Mouse (Mus musculus): ENCODE measurements around the gene Net1.
"Not testable (repeated sequence)": the region's sequence is repeated elsewhere in the genome, so short reads cannot be mapped to it uniquely, and the experiment has no call there.

Net1 gene

DNA sequence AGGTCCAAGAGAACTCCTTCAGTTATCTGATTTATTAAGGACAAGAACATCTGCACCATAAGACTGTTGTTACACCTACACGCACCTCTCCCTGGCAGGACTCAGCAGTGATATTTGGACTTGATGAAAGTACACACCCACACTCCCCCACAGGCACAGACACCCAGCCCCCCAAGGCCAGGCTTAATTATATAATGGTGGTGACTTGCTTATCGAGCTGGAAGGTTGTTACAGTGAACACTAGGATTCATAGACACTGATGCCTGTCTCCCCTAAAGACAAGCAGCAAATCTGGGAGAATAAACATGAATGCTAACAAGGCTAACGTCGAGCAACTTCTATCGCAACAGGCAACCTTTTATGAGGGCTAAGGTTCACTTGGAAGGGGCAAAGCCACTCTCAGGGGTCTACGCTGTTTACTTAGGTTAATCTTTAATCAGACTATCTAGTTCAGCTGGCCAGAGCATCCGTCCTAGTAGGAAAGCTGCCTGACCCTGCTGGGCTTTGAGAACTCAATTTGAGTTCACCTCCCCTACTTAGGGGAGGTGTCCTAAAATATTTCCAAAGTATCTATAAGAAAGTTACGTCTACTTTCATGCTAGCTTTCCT lies 26.4 kb downstream of the Net1 start:
- DNase-seq (ENCODE audit: low read depth, low spot score) = no peak

DNA sequence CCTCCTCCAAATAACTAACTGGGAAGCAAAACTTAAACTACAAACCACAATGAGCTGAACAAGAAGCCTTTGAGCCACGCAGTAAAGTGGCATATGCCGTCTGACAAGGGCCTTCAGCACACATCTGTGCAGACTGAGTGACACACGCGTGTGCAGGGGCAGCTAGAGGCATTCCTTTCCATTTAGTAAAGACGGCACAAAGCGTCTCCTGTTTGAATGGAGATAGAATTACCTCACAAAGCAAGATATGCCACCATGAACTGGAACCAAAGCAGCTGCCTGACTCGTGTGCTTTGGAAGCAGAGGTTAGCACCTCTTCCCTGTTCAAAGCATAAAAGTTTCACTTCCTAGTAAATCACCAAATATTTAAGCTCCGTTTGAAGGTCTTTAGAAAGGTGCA lies 28.0 kb downstream of the Net1 start:
- DNase-seq (ENCODE audit: low read depth, low spot score) = peak; percentile 10

DNA sequence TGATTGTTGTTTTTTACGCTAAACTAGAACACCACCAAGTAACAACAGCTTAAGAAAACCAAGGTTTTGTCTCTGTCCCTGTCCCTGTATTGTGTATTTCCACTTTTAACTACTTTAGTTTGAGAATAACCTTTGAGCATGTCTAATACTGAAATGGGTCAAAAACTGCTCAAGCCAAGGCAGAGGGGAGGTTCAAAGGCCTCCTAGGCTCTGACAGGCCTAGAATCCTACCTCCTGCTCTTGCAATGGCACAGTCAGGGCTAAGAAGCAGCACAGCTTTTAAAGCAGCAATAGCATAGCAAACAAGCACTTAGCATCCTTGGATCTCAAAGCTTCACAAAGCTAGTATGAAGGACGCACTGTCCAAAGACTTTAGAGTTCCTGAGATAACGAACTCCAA lies 28.9 kb downstream of the Net1 start:
- no peak for DNase-seq (ENCODE audit: low read depth, low spot score)

DNA sequence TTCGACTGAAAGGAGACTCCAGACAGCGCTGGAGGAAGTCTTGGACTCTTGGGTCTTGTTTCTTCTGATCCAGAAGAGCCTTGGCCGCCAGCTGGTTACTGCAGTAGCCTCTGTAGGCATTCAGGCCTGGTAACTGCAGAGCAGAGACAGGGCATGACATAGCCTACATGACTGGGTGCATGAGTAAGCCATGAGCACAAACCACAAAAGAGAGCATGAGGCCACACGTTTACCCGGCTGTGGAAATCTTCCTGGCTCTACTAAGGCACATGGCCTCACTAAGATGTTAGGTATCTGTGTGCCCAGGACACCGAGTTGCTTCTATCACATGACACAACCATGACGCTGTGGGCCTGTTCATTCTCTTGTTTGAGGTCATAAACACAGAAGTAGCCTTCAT lies 31.4 kb downstream of the Net1 start:
- peak; percentile 70 for DNase-seq (ENCODE audit: low read depth, low spot score)

DNA sequence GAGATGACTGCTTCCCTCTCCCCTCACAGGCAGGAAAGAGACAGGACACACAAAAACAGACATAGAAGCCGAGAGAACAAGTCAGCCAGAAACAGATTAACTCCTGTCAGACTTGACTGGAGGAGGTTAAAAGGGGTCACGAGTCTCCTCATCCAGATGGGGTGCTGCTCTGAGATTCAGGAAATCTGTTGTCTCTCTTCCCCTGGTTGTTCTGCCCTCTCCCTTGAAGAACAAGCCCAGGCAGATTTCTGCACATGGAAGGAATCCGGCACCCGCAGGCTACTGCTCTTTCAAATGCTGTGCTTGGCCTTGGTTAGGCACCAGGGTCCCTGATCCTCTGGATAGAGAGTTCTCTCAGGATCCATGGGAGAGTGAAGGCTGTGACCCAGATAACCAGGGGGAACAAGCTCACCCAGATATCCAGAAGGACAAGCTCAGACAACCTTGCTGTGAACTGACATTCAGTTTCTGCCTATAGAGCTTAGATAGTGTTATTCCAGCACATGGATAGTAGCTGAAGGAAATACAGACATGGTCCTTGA lies 40.3 kb downstream of the Net1 start:
- DNase-seq (ENCODE audit: low read depth, low spot score) = no peak

DNA sequence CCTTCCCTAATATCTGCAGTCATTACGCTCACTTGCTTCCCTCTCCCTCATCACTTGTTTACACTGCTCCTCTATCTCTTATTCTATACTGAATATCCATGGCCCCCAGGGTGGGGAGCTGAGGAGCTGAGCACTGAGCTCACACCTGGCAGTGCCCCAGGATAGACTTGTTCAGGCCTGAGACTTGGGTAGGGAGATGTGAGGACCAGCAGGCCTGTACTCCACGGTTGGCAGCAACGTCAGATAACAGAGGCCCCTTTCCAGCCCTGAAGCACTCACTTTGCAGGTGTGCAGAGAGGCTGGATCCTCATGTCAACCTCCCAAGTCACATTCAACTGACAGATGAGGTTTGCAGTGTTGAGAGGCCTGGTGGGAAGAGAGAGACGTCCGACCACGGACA lies 40.8 kb downstream of the Net1 start:
- no peak for DNase-seq (ENCODE audit: low read depth, low spot score)

DNA sequence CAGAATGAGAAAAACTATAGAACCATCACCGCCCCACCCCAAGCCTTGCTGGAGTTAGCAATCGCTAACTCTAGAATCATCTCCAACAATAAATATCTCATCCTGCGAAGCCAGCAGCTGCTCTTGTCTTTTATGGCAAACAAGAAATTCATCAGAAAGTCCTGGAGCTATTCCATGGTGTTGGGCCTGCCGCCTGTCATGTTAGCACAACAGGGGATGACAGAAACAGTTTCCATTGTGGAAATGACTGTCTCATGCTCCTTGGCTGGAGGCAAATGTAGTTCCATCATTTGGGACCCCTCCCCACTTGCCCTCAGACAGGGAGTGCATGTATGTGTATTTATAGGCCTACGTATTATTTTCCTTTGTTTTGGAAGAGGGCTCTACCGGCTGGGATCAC lies 41.6 kb downstream of the Net1 start:
- DNase-seq (ENCODE audit: low read depth, low spot score) = no peak

DNA sequence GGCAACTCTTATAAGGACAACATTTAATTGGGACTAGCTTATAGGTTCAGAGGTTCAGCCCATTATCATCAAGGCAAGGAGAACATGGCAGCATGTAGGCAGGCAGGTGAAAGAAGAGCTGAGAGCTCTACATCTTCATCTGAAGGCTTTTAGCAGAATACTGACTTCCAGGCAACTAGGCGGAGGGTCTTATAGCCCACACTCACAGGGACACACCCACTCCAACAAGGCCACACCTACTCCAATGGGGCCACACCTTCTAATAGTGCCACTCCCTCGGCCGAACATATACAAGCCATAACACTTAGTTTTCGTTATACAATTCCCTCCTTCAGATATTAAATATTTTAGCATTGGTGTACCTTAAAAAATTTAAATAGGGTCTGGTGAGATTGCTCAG lies 45.2 kb downstream of the Net1 start:
- no peak for DNase-seq (ENCODE audit: low read depth, low spot score)

DNA sequence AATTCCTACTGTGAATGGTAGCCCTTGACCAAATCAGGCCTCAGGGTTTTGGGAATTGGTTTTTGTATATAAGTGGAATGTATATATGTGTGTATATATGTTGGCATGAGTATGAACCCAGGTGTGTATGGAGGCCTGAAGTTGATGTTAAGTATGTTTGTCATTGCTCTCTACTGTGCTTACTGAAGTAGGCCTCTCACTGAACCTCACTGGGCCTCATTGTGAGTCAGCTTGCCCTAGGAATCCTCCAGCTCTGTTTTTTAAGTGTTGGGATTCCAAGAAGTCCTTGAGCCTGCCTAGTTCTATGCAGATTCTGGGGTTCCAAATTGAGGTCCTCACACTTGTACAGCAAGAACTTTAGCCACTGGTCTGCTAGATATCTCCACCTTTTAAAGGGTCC lies 48.1 kb downstream of the Net1 start:
- no peak for DNase-seq (ENCODE audit: low read depth, low spot score)

DNA sequence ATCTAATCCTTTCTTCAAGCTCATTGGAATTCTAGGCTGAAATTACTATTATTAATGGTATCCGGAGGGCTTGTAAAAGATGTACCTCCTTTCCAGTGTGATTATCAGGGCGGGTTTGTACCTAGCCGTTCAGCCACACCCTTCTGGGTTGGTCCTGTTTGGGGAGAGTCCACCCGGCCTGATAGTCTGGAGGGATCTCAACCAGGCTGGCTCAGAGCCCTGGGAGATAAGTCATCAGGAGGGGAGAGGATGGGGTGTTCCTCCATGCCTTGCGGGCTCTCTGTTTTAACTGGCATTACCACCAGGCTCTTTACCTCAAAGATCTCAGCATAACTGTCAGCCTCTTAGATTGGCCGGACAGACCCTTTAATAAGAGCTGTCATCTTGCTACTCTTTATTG lies 50.9 kb downstream of the Net1 start:
- DNase-seq (ENCODE audit: low read depth, low spot score) = no peak

DNA sequence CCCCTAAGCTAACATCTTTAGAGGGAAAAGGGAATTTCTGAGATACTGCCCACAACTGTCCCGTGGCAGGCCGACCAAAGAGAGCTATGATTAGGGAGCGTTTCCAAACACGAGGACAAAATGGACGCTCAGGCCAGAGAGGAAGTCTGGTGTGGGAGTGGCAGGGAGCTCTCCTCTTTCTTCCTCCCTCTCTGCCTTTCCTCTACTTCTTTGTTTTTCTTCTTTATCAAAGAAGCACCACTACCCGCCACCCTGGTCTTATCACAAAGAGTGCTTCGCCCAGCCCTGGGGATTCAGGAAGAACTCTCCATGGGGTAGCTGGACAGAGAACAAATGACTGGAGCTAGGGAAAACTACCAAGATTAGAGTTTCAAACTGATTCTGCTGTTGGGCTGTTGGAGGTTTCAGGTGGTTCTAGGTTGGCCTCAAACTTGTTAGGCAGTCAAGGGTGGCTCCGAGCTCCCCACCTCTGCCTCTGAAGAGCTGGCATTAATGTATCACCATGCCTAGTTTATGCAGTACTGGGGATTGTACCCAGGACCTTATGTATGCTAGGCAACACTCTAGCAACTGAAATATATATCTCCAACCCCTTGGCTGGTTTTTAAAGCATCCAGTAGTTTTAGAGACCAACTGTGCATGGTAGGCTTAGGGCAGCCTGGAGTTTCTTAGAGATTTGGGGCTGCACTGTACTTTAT lies 51.5 kb downstream of the Net1 start:
- DNase-seq (ENCODE audit: low read depth, low spot score) = no peak

DNA sequence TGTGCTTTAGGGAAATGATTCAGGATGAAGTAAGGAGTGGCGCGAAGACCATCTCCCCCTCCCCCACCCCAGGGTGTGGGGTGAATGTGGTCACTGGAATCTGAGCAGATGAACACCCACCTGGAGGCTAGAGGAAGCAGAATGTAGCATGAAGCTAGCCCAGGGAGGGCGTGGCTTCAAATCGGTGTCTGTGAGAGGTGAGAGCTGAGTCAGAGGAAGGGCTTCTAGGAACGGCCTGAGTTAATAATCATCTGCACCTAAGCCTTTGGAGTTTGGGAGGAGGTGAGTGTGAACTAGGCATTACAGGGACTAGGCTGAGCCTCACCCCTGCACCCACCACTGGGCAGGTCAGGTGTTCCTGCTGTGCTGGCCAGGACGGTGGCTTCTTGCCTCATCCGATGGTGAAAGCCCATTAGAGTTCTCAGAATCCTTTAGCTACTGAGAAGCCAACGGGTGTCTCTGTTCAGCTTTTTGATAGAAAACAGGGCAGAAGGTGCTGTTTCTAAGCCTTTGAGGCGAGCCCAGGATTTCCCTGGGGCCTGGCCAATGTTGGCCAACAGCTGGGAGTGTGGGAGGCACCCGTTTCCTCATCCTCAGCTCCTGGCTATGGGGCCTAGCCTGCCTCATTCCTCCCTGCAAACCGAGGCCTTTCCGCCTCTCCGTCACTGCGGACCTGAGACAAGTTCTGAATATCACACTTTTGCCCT lies 52.2 kb downstream of the Net1 start:
- peak; percentile 26 for DNase-seq (ENCODE audit: low read depth, low spot score)

DNA sequence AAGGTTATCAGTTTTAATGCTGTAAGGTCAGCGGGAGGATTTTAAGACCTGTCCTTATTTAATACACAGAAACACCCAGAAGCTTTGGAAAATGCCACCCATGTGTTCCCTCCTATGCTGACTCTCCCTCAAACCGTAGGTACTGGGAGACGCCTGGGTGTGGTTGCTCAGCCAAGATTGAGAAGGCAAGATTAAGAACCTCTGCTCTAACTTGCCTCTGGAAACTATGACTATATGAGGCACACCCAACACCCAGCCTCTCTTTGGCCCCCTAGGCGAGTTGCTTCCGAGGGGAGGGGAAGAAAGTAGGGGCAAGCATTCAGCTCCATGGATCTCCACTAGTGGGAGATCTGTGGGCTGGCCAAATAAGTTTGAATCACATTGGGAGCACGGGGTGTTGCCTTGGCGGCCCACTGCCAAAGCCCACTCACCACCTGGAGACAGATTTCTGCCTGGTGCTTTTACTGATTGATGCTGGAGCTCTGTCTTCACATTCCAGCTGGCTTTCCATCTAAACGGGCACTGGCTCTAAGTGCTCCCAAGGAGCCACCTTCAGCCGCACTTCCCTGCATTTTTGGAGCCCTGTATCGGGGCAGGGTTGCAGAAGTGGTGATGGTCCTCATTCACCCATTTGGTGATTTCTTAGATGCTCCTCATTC lies 55.0 kb downstream of the Net1 start:
- DNase-seq (ENCODE audit: low read depth, low spot score) = no peak

DNA sequence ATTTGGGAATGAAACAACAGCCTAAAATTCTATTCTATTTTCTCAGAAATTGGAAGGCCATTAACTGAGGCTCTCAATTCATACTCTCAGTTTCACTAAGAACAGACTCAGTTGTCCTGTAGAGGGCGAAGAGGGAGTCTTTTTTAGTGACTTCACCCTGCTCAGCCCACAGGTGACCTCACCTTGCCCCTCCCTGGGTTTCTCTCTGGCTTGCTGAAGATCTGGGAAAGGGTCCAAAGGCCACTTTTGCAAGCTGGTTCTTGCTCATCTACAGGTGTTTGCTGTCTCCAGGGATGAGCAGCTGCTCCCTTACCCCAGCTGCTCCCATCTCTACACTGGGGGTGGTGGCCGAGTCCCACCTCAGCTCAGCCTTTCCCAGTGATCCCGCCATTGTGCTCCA lies 55.7 kb downstream of the Net1 start:
- no peak for DNase-seq (ENCODE audit: low read depth, low spot score)

DNA sequence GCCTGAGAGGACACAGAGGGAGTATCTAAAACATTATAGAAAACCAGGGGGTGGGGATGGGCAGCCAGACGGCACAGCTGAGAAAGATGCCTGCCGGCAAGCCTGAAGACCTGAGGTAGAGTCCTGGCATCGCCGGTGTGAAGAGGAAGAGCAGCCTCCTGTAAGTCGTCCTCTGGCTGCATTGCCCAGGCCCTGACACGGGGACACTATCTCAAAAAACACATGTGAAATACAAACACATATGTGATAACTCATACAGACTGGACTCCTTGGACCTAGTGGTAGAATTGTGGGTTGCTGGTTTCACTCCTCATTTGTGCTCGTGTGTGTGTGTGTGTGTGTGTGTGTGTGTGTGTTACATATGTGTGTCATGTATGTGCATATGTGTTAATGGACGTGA lies 56.8 kb downstream of the Net1 start:
- DNase-seq (ENCODE audit: low read depth, low spot score) = no peak

DNA sequence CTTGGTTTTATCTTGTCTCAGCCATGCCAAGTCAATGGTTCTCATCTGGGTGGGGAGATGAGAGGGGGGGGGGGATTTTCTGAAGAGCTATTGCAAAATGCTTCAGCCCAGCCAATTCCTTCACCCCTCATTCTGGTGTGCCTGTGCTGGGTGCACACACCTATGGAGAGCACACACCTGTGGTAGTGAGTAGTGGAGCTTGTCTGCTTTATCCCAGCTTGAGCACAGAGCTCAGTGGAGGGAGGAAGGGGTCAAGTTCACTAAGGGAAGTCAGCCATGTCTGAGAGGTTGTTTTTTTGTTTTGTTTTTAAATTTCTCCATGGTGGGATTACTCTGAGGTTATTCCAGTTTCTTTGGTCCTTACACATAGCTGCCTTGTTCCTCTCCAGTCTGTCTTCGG lies 61.8 kb downstream of the Net1 start:
- no peak for DNase-seq (ENCODE audit: low read depth, low spot score)

DNA sequence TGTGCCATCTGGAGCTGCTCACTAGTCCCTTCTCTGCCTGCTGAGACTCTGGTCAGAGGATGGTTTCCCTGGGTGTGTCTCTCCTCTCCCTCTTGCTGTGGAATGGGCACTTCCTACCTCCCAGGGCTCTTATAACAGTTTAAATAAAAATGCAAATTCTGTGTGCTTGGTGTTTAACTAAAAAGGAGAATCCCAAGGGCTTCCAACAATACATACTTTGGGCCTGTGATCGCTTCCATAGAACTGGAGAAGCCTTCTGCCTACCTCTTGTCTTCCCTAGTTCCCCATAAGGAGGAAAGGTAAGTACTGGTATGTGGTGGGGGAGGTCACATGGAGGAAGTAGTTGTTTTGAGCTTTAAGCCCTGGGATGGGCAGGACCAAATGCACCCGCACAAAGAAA lies 63.2 kb downstream of the Net1 start:
- DNase-seq (ENCODE audit: low read depth, low spot score) = no peak

DNA sequence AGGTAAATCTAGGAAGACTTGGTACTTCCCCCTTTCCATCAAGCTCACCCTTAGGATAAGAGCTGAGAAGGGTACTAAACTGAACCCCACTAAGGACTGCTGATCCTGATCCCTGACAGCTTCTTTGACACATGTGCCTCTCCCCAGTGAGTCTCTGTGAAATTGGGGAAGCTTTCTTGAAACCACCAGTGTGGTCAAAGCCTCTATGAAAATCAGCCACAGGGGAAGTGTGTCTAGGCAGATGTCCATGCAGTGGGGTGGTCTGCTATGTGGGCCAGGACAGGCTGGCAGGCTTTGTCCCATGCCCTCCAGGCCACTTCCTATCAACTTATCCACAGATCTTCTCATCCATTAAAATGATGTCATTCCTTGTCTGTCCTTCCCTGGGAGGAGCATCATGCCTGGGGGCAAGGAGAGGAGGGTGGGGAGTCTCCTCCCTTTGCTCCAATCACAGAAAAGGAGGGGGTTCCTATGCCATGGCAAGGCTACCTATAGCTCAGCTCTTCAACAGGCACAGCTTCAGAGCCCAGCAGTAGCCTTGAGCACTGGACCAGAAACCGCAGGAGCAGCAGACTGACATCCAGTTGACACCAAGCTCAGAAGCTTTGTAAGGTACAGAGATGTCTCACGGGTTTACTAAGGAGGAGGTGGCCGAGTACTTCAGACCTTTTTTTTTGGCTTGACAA lies 64.2 kb downstream of the Net1 start, which contains the start of gene Calm5:
Gene Calm5, plus strand, starts transcription at position 526 of the 686 bp plus-strand sequence.
- DNase-seq (ENCODE audit: low read depth, low spot score) = not testable (repeated sequence)

DNA sequence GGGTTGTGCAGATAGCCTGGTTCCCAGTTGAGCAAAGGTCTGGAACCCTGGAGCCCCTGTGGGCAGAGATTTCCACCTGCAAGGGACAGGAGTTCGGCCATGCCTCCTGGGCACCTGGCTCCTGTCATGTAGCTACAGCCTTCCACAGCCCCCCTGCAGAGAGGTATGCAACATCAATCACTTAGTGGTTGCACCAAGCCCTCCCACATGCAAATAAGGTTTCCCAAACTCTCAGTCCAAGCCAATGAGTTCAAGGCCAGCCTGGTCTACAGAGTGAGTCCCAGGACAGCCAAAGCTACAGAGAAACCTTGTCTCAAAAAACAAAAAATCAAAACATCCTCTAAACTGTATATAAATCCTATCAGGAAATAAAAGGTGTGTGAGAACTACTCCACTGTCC lies 67.7 kb downstream of the Net1 start:
- DNase-seq (ENCODE audit: low read depth, low spot score) = no peak

DNA sequence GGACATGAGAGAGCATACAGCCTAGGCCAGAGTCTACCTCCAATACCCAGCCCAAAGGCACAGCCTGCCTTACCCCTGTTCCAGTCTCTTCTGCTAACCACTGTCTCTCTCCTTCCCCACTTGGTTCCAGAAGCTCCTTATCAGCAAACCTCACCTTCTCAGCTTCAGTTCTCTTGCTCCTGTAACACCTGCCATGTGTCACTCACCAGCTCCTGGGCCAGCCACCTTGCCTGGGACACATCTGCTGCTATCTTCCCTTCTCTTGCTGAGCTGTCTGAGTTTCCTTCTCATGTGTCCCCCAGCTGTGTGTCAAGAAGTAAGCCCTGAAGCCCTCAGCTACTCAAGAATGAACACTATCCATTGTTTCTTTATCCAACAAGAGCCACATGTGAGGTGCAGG lies 77.4 kb downstream of the Net1 start:
- not testable (repeated sequence) for DNase-seq (ENCODE audit: low read depth, low spot score)

DNA sequence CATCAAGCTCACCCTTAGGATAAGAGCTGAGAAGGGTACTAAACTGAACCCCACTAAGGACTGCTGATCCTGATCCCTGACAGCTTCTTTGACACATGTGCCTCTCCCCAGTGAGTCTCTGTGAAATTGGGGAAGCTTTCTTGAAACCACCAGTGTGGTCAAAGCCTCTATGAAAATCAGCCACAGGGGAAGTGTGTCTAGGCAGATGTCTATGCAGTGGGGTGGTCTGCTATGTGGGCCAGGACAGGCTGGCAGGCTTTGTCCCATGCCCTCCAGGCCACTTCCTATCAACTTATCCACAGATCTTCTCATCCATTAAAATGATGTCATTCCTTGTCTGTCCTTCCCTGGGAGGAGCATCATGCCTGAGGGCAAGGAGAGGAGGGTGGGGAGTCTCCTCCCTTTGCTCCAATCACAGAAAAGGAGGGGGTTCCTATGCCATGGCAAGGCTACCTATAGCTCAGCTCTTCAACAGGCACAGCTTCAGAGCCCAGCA lies 80.7 kb downstream of the Net1 start, which contains the start of gene Calm4:
Gene Calm4, plus strand, starts transcription at position 446 of the 496 bp plus-strand sequence.
- not testable (repeated sequence) for DNase-seq (ENCODE audit: low read depth, low spot score)

Measured in 3T3-L1 (cell line).